Mouse (Mus musculus) T-cell, adult 2 months (primary cell): ENCODE data around the gene Gm21394.
"Not testable (repeated sequence)": the region's sequence is repeated elsewhere in the genome, so short reads cannot be mapped to it uniquely, and the experiment has no call there.

Experiments used
- DNase-seq: peaks from one replicate; pipeline ENCODE4 v3.0.0; 2022; ENCODE audit warnings: low spot score

The Gm21394 gene

GRCm38 (mm10) chrY:84564807-84565206, at the start of gene Gm21394:
Gene Gm21394, minus strand, starts transcription at chrY:84564907.
- DNase-seq, result not testable (repeated sequence)
